Mouse (Mus musculus) left cerebral cortex, adult 18-20 months (tissue): ENCODE measurements around the gene Dut. TPM values are rescaled to one million over a fixed set of nuclear protein-coding genes. Genes with fewer than 3 reads are reported as not detected.

ENCODE experiments used
- DNase-seq, 2 experiments: peaks; one replicate each; pipeline ENCODE4 v3.0.0; 2021 to 2022; ENCODE audit warnings: low spot score in 2 of 2, mixed read lengths in 1 of 2
- long read RNA-seq, 2 experiments: library from polyadenylated mRNA; stranded (forward); transcript quantifications; one replicate each; pipeline ENCODE4 v2.0.0; 2021
- total RNA-seq, 2 experiments: library from RNA; stranded (reverse); gene quantifications; 2 replicates each; pipeline ENCODE4 v1.2.3; 2021

Gene Dut
- total RNA-seq: 10 to 100 TPM; 24.5 to 26.9 TPM
- long read RNA-seq, experiment 1, transcript Dut-202 (7 exons, 1,020 nt): minor isoform, 6 of 35 reads
- long read RNA-seq, experiment 1, transcript Dut-201 (6 exons, 1,950 nt): major isoform, 21 of 35 reads
- long read RNA-seq, experiment 1, partial matches to known transcripts: 0 of 35 reads
- long read RNA-seq, experiment 1, other reads (novel, unspliced or antisense): 8 of 35 reads
- long read RNA-seq, experiment 2, transcript Dut-201 (6 exons, 1,950 nt): major isoform, 21 of 28 reads
- long read RNA-seq, experiment 2, partial matches to known transcripts: 0 of 28 reads
- long read RNA-seq, experiment 2, other reads (novel, unspliced or antisense): 4 of 28 reads

DNA sequence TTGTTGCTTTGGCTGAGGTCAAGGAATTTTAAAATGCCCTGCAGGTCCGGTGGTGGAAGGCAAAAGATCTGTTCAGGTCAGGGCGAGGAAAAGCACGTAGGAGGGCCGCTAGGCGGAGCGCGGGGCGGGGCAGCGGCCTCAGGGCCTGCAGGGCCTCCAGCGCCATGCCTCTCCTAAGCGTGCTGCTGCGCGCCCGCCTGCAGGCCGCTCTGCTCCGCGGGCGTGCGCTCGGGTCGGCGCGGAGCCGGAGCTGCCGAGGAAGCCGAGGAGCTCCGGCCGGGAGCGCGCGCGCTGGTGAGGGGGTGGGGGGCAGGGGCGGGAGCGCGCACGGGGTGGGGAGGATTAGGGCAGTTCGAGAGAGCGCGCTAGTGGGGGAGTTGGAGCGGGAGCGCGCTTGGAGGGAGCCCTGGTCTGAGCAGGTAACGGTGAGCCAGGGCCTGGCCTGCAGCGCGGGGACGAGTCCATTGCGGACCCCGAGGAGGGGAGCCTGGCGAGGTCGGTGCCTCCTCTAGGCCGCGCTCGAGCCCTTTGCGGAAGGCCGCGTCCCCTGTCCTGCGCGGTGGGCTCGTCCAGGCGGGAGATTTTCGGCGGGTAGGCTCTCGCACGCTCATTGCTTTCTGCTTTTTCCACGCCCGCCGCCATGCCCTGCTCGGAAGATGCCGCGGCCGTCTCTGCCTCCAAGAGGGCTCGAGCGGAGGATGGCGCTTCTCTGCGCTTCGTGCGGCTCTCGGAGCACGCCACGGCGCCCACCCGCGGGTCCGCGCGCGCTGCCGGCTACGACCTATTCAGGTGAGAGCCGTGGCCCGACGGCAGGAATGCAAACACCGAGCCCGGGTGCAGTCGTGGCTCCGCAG is at the start of gene Dut:
Gene Dut, plus strand, starts transcription at position 83 of the 854 bp plus-strand sequence.
- peak; percentile 87 to 91 for DNase-seq

DNA sequence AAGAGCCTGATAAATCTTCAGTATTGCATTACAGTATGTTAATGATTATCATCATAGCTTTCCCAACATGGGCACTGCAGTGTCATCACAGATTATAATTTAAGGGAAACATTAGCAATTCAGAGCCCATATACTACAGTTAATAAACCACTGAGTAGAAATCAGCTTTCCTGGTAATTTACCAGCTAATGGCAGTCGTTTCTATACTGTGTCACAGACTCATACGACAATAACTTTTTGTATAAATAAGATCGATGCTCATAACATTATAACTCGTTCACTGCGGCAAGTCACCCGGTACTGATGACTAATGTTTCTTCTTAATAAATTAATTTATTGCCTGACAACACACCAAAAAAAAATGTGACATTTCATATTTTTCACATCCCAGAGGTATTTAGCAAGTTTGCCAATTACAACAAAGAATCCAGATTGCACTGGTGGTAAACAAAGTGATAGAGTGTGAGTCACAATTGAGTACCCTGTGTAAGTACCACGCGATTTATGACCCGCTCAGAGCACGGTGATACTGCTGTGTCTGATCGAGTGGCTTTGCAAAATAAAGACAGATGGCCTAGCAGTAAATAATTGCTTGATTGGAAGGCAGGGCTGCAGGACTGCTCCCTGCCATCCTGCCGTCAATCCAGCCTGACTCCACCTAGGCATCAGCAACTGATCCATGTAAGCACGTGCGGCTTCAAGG is 37.9 kb upstream of the Dut start:
- DNase-seq: no peak

GRCm38 (mm10) chr2:125211831-125212510 is 35.0 kb upstream of the Dut start:
- DNase-seq: no peak

- DNase-seq: peak; percentile 68 to 87
These were observed 32.4 kb upstream of the Dut start for GRCm38 (mm10) chr2:125214592-125214991.

- no peak for DNase-seq
These were observed 29.7 kb upstream of the Dut start for GRCm38 (mm10) chr2:125217286-125217685.

DNA sequence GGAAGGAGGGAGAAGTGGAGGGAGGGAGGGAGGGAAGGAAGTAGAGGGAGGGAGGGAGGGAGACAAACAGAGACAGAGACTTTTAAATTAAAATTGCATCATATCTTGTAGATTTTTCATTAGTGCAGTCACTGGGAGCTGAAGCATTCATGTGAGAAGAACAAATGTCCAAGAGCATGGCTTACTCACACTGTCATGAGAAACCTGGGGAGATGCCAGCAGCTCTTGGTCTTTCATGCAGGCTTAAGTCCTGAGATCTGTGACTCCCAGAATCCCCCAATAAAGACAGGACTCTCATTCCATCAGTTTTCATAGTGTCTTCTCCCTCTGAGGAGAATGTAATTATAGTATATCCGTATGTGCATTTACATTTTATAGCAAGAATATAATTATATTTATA is 28.4 kb upstream of the Dut start:
- DNase-seq: no peak

DNA sequence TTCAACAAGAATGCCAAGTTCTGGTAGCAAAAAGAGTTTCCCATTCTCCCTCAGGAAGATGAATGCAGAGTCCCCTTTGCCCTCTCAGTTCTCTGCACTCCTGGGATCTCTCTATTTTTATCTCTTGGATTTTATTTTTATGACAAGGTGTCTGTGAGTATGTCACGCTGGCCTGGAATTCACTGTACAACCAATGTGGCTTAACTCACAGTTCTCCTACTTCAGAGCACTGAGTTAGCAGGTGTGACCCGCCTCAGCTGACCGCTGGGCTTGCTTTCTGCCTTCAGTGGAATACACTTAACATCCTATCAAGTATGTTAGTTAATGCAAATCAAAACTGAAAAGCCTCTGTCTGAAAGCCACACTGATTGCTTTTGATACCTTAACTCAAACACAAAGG is 27.7 kb upstream of the Dut start:
- DNase-seq: no peak

DNA sequence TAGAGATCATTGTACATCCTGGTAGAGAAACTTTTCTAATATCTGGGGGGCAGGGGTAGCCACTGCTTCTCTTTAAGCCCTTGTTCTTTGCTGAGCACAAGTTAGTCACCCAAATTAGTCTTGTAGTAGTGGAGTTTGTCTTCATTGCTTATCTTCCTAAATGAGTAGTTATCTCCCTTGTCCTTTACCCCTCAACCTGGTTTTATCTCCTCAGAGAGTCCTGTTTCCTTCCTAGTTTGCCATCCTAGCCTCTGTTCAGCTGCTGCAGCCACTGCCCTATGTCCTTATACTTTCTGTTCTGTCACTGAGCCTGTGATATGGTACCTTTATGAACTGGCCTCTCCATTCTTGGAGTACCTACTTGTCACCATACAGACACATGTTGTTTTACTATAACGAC is 25.3 kb upstream of the Dut start:
- no peak for DNase-seq

- DNase-seq: no peak
These were observed 18.2 kb upstream of the Dut start for GRCm38 (mm10) chr2:125228472-125229409.

- no peak for DNase-seq
These were observed 14.8 kb upstream of the Dut start for GRCm38 (mm10) chr2:125232183-125232582.

- no peak for DNase-seq
These were observed 13.5 kb upstream of the Dut start for GRCm38 (mm10) chr2:125233537-125233936.

DNA sequence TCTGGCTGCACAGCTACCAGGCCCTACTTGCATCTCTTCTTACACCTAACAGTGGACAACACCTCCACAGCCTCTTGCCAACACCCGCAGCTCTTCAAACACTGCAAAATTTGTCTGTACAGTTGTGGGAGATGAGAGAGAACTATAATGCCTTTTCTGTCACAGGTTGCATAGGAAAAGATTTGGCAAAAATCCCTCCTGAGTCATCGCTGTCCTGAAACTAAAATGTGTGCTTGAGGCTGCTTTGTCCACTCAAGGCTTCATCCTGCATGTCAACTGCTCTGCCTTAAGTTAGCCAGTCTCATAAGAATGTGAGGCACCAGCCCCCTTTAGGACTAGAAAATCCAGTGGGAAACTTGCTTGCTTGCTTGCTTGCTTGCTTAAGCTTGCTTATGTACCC is 12.9 kb upstream of the Dut start:
- peak in 1 of 2 experiments; percentile 4 for DNase-seq

GRCm38 (mm10) chr2:125245545-125246285 is 1.3 kb upstream of the Dut start:
- DNase-seq: no peak

- no peak for DNase-seq
These were observed 321 bp upstream of the Dut start for GRCm38 (mm10) chr2:125246669-125247068.

DNA sequence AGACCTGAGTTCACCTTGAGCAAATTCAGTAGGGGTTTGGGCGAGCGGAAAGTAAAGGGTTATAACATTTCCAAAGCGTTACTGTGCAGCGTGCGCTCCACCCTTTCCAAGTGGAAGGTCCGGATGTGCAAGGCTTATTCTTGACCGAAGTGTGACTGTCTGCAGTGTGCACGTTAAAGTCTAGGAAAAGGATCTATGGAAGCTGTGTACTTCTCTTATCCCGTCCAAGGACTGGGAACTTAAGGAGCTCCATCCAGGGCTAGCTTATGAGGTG is 909 bp downstream of the Dut start:
- no peak for DNase-seq

DNA sequence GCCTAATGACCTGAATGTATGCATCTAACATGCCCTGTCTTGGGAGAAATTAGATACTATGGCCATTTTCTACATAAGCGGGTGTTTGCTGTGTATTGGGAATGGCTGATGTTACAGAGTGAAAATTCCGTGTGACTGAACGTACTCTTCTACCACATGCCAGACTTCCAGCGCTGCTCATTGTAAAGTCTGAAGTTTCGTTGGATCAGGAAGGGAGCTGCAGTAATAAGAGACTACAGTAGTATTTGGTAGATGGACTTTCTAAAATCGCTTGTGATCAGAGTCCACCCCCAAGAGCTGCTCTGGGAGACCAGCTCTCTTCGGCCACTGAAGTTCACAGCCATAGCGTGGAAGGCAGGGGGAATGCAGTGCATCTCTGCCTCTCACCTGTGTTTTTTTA is 1.3 kb downstream of the Dut start:
- no peak for DNase-seq

GRCm38 (mm10) chr2:125249339-125249738 is 2.3 kb downstream of the Dut start:
- no peak for DNase-seq

DNA sequence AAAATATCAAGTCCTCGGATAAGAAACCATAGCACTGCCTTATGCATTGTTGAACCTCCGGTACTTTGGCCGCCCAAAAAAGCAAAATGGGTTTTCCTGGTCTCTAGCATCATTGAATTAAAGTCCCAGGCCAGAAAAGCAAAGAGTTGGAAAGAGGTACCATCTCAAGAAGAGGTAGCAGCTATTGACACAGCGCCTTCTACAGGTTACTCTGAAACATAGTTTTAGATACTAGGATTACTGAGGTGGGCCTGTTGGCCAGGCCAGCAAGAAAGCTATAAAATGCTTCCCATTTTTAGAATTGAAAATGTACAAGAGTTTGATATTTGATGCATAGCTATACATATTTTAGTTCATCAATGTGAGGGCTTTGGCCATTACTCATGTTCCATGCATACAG is 2.9 kb downstream of the Dut start:
- no peak for DNase-seq

DNA sequence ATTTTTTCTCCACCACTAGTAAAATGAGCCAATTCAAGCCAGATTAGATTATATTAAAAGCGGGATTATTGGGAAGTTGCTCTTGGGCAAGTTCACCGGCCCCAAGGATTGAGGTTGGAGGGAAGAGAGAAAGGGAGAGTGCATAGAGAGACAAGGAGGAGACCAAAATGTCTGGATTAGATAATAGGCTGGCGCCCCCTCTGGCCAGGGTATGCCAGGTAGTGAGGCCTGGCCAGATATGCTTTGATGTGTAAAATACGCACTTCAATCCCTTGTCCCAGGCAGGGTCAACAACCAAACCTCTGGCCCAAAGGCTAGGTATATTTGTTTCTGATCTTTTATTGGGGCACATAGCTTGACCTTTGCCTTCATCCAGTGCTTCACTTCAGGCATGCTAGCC is 4.8 kb downstream of the Dut start:
- no peak for DNase-seq

- DNase-seq: peak; percentile 25 to 60
These were observed 5.3 kb downstream of the Dut start for GRCm38 (mm10) chr2:125252275-125252674.
